Mouse (Mus musculus): ENCODE results near the gene Cd19.

- no peak for TF ChIP-seq CTCF (IDR thresholded peaks at IDR 0.05; ENCODE audit: low read depth, low read length)
- no peak for TF ChIP-seq TAL1 (conservative IDR thresholded peaks at IDR 0.05; ENCODE audit: low read depth, low read length)
- no peak for TF ChIP-seq GATA1 (IDR thresholded peaks at IDR 0.05; ENCODE audit: borderline replicate concordance, low read length)
- TF ChIP-seq POLR2AphosphoS5 (IDR thresholded peaks at IDR 0.05; ENCODE audit: insufficient replicate concordance, low read depth, low read length), result no peak
These were observed 21.1 kb upstream of the Cd19 start for GRCm38 (mm10) chr7:126435801-126436200.
